Mouse (Mus musculus) mesoderm, embryonic 11.5 days (tissue): Measurements from ENCODE around the gene Smim5.
"Not testable (repeated sequence)": the region's sequence is repeated elsewhere in the genome, so short reads cannot be mapped to it uniquely, and the experiment has no call there.

Experiments
- DNase-seq: peaks from one replicate; pipeline ENCODE4 v3.0.0-alpha.2; 2012; ENCODE audit warnings: low read depth, low spot score

Smim5 gene

DNA sequence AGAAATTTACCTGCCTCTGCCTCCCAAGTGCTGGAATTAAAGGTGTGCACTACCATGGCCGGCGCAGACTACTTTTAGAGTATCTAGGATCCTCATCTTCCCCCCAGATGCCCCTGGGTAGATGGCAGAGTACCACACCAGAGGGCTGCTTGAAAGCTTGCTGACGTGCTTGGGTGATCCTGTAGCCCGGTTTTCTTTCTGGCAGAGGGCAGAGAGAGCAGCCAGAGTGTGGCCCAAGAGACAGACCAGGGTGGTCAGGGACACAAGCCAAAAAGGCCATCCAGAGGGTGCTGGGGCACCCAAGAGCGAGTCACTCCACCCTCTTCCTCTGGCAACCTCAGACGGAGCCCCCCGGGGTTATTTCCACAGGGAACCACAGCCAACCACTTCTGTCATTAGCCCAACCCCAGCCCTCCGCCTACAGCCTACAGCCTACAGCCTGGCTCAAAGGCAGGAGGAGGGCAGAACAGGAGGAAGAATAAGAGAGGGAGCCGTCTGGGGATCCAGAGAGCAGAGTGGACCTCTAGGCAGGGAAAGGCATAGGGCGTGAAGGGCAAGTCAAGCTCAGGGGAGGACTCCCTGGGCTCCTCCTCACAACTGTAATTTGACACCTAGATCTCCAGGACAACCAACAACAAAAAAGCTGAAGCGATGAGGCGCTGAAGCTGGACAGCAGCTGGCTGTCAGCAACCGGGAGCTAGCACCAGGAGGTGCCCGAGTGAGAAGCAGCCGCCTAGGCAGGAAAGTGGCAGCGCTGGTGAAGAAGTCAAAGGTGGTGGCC is at the start of gene Smim5:
TSS of gene Smim5 (plus strand) at position 481 of the 781 bp plus-strand sequence.
- DNase-seq, result peak; percentile 83

DNA sequence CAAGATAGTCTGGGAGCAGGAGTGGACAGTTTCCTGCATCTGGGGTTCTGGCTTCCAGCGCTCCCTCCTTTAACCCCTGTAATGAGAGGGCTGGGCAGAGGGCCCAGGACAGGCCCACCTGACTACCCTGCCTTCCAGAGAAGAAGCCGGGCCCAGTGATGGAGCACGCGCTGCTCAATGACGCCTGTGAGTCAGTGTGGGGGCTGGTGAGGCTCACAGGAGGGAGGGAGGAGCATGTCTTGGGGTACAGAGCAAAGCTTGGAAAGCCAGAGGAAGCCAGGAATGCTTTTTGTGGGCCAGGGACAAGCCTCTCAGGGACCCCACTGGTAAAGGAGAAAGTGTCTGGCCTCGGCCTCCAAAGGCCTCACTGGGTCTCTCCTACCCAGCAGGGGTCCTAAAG is 45.1 kb upstream of the Smim5 start:
- DNase-seq, result no peak

DNA sequence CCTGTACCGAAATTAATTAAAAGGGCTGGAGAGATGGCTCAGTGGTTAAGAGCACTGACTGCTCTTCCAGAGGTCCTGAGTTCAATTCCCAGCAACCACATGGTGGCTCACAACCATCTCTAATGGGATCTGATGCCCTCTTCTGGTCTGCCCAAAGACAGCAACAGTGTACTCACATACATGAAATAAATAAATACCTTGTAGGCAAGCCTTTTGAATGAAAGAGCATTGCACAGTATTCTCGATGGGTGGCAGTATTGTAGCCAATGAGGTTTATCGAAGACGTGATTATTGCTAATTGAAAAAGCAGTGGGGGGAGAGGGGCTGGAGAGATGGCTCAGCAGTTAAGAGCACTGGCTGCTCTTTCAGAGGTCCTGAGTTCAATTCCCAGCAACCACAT is 42.6 kb upstream of the Smim5 start:
- not testable (repeated sequence) for DNase-seq

DNA sequence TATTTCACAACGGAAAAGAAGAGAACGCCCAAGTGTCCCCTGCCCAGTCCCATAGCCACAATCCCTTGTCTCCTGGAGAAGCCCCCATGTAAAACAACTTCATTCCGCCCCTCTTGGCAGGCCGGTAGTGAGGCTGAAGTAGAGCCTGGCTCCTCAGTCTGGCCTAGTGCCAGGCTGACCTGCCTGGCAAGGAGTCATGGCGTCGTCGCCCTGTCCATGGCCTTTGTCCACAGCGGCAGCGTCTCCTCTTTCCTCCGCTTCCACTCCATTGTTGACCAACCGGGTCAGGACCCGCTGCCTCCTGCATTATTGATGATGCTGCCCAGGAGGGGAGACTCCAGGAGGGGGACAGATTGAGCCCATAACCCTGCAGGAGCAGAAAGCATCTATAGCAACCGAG is 41.8 kb upstream of the Smim5 start:
- no peak for DNase-seq

DNA sequence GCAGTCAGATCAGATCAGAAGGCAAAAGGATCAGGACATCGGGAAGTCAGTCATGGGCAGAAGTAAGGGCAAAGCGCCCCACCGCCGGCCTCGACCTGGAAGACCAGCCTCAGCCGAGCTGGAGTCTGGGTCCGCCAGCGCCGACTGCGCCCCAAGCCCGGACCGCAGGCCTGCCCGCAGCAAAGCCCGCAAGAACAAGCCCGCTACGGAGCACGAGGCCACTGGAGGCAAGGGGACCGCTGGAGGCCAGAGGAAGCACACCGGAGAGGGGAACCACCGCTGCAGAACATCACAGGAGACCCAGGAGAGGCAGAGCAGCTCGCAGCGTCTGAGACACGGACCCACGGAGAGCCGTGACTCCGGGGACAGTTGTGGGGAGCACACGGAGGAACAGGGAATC is 41.4 kb upstream of the Smim5 start, which contains the start of gene Myo15b:
TSS of gene Myo15b (plus strand) at position 53 of the 400 bp plus-strand sequence.
- DNase-seq, result no peak

DNA sequence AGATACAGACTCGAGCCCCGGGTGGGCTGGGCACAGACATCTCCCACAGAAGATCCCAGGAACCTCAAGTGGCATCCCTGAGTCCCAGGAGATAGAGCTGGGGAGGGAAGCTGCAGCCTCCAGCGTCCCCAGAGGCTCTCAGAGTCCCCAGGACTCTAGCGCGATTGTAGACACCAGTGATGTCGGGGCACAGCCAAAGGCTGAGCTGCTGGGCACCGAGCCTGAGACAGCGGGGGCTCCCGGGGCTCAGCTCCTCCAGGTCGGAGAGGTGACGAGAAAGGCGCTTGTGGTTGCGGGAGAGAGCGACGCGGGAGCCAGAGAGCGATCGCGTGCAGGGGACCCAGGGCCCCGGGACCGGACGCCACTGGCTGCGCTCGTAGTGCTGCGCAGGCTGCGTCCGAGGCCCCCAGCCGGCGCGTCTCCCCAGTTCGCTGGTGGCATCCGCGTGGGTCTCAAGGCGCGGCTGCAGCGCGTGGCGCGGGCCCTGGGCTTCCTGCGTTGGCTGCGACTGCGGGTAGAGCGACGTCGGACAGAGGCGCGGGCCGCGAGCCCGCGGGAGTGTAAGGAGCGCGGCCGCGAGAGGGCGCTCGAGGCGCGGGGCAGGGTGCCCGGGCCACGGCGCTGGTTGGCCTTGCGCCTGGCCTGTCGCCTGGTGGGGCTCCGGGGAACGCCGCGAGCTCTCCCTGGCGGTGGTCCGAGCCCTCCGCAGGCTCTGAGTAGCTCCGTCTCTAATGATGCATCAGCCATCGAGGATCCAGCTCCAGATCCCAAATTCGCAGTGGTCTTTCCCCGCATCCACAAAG is 40.4 kb upstream of the Smim5 start:
- peak; percentile 92 for DNase-seq

DNA sequence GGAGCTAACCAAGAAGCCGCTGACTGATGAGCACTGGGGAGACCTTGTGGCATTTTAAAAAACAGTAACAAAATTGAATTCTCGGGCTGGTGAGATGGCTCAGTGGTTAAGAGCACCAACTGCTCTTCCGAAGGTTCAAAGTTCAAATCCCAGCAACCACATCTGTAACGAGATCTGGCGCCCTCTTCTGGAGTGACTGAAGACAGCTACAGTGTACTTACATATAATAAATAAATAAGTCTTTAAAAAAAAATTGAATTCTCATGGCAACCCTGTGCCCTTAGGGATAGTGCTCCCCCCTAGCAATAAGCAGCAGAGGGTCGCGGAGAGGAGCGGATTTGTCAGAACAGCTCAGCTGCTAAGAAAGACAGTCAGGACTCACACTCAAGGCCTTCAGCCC is 35.9 kb upstream of the Smim5 start:
- DNase-seq, result no peak

DNA sequence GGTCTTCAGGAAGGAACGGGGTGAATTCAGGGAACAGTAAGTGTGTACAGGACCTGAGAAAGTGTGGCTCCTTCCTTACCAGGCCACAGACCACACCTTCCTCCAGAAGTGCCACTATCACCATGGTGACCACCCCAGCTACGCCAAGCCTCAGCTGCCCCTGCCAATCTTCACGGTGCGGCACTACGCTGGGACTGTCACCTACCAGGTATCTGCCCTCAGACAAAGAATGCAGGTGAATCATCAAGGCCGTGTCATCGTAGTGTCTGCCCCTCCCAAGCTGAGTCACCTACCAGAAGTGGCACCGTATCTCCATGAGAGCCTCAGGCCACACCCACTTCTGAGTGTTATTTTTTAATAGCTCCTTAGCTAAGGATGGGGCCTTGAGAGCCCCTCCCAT is 30.4 kb upstream of the Smim5 start:
- DNase-seq, result no peak

DNA sequence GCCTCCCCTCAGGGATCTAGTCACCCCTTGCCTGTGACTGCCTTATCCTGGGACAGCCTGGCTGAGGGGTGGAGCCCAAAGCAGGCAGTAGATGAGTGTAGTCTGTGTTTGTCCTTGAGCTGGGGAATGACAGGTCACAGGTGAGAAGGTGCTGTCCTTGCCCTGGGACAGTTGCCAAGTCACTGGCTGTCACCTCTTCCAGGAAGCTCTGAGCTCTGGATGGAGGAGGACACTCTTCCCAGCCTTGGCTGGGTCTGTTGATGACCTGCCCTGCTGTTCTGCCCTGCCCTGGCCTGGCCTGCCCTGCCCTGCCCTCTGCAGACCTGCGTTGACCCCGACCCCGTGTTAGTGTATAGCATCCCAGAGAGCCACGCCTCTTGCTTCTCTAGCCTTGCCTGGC is 27.3 kb upstream of the Smim5 start:
- DNase-seq, result no peak

DNA sequence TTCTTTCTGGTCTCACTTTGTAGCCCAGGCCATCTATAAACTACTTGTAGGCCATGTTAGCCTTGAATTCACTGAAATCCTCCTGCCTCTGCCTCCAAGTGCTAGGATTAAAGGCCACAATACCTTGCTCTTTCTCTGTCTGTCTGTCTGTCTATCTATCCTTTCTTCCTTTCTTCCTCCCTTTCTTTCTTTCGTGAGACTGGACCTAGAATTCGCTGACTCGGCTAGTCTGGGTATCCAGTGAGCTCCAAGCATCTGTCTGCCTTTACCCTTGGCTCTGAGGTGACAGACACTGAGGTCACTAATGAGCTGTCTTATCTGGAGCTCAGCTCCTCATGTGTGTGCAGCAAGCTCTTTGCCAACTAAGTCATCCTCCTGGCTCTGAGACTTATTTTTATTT is 23.8 kb upstream of the Smim5 start:
- no peak for DNase-seq

DNA sequence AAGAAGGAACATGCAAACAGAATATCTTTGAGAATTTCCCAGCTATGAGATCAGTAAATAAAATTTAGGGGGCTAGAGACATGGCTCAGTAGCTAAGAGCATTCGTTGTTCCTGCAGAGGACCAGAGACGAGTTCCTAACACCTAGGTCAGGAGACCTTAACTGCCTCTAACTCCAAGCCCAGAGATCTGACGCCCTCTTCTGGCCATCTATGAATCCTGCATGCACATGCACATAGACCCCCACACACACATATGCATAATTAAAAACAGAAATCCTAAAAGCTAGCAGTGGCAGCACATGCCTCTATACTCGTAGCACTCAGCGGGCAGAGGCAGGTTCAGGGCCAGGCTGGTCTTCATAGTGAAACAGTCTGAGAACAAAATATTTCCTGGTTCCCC is 23.3 kb upstream of the Smim5 start:
- no peak for DNase-seq

DNA sequence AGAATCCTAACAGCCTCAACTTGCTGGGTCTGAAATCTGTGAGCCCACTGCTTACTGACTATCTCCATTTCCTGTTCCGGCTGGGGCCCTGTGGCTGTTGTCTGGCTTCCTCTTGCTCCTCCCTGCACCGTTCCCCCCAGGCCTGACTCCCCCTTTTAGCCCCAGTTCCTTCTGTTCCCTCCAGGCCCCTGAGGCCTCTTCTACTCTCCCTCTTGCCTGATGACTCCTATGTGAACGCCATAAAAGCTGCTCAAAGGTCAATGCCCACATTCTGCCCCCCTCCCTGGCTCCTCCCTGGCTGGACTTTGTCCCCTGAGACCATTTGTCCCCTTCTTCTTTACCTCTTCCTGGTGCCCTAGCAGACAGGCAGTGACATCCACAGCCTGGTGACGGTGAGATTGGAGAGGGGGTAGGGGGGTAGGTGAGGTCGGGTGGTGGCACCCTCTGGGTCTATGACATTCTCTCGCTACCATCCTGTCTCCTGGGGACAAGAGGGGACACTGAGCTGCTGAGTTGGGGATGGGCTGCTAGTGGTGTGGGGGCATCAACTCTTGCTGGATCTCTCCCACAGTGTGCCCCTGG is 22.5 kb upstream of the Smim5 start:
- DNase-seq, result no peak

DNA sequence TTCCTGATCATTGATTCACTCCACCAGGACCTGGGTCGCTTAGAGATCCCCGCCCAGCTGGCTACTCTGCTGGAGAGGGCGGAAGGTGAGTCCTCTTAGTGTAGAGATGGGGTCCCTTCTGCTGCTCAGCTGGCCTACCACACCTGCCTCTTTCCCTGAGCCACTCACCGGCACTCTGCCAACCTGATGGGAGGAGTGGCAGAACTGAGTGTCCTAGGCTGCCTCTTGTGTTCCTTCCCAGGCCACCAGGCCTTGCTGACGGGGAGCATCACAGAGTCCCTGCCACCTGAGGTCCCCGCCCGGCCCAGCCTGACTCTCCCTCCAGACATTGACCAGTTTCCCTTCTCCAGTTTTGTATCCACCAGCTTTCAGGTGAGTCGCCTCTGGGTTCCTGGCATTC is 21.7 kb upstream of the Smim5 start:
- DNase-seq, result no peak

DNA sequence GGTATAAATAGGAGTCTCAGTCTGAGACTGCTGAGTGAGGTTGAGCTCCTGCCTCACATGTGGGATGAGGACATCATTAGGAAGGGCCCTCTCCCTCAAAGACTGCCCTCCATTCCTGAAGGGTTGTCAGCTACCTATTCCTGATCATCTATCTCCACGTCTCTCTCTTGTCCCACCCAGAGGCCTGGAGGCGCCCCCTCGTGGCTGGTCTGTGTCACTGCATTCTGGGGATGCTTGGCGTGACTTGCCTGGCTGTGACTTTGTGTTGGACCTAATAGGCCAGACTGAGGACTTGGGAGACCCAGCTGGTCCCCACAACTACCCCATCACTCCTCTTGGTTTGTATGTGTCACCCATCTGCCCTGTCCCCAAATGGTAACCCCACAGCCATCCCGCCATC is 18.8 kb upstream of the Smim5 start:
- DNase-seq, result peak; percentile 32

DNA sequence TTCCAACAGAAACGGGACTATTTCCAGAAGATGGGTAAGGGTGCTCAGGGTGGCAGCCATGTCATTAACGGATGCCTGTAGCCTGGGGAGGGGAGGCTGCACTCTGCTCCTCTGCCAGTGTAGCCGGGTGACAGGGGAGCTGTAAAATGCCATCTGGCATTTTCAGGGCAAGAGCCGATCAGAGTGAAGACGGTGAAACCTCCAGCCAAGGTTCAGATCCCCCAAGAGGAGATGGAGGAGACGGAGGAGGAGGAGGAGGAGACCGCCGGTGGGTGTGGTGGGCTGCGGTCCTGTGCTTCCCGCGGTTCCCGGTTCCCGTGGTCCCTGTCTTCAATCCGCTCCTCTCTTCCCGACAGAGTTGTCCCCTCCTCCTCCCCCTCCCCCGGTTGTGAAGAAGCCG is 16.5 kb upstream of the Smim5 start:
- DNase-seq, result no peak

DNA sequence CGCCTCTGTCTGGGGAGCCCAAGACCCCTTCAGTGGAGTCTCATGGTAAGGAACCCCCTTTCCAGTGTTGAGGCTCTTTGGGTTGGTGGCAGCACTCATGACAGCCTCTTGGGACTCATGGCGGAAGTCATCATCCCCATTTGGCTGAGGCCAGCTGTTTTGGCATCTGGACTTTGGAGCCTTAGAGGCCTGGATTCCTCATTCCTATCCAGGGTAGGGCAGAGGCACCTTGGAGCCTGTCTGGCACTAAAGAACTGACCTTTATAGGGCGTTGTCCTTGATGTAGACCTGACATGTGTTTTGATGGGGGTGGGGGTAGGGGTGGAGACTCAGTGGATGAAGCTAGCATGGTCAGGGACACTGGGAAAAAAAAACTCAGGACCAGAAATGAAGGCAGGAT is 15.4 kb upstream of the Smim5 start:
- DNase-seq, result no peak

DNA sequence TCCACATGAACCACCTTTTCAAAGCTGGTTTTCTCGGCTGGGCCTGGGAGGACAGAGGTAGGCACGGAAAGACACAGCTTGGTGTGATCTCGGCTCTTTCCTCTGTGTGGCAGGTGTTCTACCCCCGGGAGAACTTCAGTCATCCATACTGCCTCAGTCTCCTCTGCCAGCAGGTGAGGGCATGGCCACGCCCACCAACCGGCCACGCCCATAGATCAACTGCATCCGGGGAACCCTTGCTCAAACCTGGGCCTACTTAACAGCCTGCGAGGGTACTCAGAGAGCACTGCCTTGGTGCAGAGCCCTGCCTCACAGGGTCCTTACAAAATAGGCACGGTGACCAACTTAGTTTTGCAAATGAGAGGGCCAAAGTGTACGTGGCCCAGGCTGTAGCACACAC is 14.5 kb upstream of the Smim5 start:
- DNase-seq, result no peak

DNA sequence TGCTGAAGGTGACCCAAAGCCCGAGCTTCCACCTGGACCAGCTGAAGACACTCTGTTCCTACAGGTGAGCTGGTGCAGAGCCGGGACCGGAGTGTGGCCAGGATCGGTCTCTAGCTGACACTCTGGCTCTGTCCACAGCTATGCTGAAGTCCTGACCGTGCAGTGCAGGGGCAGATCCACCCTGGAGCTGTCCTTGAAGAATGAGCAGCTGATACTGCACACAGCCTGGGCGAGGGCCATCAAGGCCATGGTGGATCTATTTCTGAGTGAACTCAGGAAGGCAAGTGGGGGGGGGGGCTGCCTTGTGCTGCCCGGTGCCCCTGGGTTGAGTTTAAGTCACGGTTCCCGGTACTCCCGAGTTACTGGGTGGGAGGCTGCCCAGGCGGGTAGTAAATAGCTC is 13.3 kb upstream of the Smim5 start:
- DNase-seq, result no peak

DNA sequence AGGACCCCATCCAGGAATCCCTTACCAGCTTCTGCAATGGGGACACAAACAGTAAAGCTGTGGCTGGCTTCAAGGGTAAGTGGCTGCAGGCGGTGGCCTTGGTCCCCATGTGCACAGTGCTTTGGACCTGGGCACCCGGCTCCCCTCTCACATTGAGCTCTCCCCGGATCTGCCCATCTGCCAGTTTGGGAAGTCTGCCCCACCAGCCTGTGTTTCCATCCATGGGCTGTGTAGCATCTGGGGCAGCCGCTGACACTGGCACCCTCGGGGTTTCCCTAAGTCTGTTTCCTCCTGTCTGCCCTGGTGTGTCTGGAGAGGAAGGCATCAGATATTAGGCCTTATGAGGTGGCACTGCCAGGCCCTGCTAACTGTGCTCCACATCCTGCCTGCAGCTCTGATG is 11.7 kb upstream of the Smim5 start:
- no peak for DNase-seq

DNA sequence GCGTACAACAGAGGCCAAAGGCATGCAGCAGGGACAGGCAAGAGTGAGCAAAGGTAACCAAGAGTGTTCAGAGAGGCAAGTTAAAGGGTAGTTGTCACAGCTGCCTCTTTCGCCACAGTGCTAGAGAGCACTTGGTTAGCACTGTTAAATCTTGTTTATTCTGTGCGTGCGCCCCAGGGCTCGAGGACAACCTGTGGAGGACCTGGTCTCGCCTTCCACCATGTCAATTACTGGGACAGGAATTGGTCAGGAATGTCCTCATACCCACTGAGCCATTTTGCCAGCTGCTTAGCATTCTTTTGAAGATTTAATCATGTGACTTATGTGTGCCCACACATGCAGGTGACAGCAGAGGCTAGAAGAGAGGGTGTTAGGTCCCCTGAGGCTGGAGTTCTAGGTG is 10.6 kb upstream of the Smim5 start:
- no peak for DNase-seq

DNA sequence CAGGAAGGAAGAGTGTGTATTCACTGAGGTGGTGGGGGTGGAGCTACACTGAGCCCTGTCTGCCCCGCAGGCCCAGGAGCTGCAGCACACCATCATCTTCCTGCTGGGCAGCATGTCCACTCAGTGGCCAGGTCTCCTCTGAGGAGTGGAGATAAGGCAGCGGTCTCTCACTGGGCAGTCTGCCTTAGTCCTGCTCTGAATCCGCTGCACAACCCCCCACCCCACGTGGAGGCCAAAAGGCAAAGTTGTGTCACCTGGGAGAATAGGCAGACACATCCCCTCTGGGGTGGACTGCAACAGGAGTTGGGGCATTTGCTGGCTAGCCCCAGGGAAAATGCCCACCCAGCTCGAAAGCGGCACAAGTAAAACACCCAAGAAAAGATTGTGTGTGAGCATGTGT is 7.6 kb upstream of the Smim5 start:
- DNase-seq, result no peak

DNA sequence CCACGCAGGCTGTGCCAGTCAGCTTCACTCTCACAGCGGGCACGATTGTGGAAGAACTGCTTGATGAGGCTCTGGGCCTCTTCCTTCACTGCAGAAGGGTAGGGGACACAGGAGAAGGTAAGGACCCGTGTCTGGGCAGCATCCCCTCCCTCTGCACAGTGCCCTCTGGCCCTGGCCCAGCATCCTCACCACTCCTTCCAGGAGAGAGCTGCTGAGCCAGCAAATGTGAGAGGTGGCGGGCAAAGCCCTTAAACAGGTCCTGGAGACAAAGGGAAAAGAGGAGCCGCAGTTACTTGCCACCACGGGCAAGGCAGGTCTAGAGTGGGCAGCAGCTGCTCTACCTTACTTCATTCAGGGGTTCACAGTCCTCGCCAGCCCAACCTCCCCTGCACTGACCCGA is 6.7 kb upstream of the Smim5 start:
- DNase-seq, result no peak
